Mouse (Mus musculus) ES-Bruce4 (cell line): Measurements from ENCODE around the gene Dcakd.

Experiments
- EP300 ChIP-seq: IDR thresholded peaks from 2 replicates; pipeline ENCODE4 v1.6.1; 2011; ENCODE audit warnings: low read depth, low read length; ENCODE audit not compliant: insufficient read depth
- POLR2A ChIP-seq: IDR thresholded peaks from one replicate; pipeline ENCODE4 v1.8.1; 2011; ENCODE audit warnings: low read length; ENCODE audit not compliant: insufficient read depth

- TF ChIP-seq POLR2A = no peak
- TF ChIP-seq EP300 = no peak
These were observed 46.8 kb downstream of the Dcakd start for GRCm38 (mm10) chr11:102981151-102981890.
